Mouse (Mus musculus): Measurements from ENCODE around the gene Nlgn1. TPM values are rescaled to one million over a fixed set of nuclear protein-coding genes. Genes with fewer than 3 reads are reported as not detected.
A peak's percentile ranks its signal among the peaks of the same experiment; 100 is the strongest.

The Nlgn1 gene
- polyA plus RNA-seq (2012; rRNA removed), result 0.15 and 0.16 TPM in 2 replicates

- TF ChIP-seq POLR2A (IDR thresholded peaks at IDR 0.05; ENCODE audit: borderline replicate concordance, extremely low read depth, low read depth, low read length), result no peak
- TF ChIP-seq CTCF (IDR thresholded peaks at IDR 0.05; ENCODE audit: insufficient read depth, low read length), result no peak
- H3K4me1 ChIP-seq (ENCODE audit: control insufficient read depth, insufficient read depth, low read length), result no peaks in the 10 kb centered on the region
- 4% methylated on average over 14 of the region's 14 CpGs for WGBS
- H3K4me3 ChIP-seq (replicated peaks; ENCODE audit: extremely low read depth, low read depth, low read length), result peak within 1 kb of the TSS; percentile 5
- no peak for DNase-seq
Observed at GRCm38 (mm10) chr3:26332400-26333238, at the start of gene Nlgn1. TSS of gene Nlgn1 (minus strand) at chr3:26332460.

GRCm38 (mm10) chr3:26378272-26378671, 46.0 kb upstream of the Nlgn1 start:
- Histone ChIP-seq H3K4me3 (replicated peaks; ENCODE audit: extremely low read depth, low read depth, low read length) (no peak overlapping the region), H3K4me1 (ENCODE audit: control insufficient read depth, insufficient read depth, low read length) (no peaks in the 10 kb centered on the region)
- no peak for DNase-seq
- TF ChIP-seq POLR2A (IDR thresholded peaks at IDR 0.05; ENCODE audit: borderline replicate concordance, extremely low read depth, low read depth, low read length) (no peak), CTCF (IDR thresholded peaks at IDR 0.05; ENCODE audit: insufficient read depth, low read length) (no peak)
- 45% methylated on average over 2 of the region's 2 CpGs for WGBS

- TF ChIP-seq CTCF (IDR thresholded peaks at IDR 0.05; ENCODE audit: insufficient read depth, low read length), result no peak
- no peak for TF ChIP-seq POLR2A (IDR thresholded peaks at IDR 0.05; ENCODE audit: borderline replicate concordance, extremely low read depth, low read depth, low read length)
- DNase-seq, result no peak
- 82% methylated on average over 5 of the region's 5 CpGs for WGBS
- H3K4me1 ChIP-seq (ENCODE audit: control insufficient read depth, insufficient read depth, low read length), result no peaks in the 10 kb centered on the region
- no peak overlapping the region for H3K4me3 ChIP-seq (replicated peaks; ENCODE audit: extremely low read depth, low read depth, low read length)
Observed at GRCm38 (mm10) chr3:26355082-26355481, 22.8 kb upstream of the Nlgn1 start.

- TF ChIP-seq POLR2A (IDR thresholded peaks at IDR 0.05; ENCODE audit: borderline replicate concordance, extremely low read depth, low read depth, low read length) (no peak), CTCF (IDR thresholded peaks at IDR 0.05; ENCODE audit: insufficient read depth, low read length) (no peak)
- H3K4me3 ChIP-seq (replicated peaks; ENCODE audit: extremely low read depth, low read depth, low read length), result no peak overlapping the region
- no peak for DNase-seq
- no peaks in the 10 kb centered on the region for H3K4me1 ChIP-seq (ENCODE audit: control insufficient read depth, insufficient read depth, low read length)
- 77% methylated on average over 5 of the region's 5 CpGs for WGBS
Observed at GRCm38 (mm10) chr3:26354483-26355030, 22.3 kb upstream of the Nlgn1 start.

GRCm38 (mm10) chr3:26337495-26337894, 5.2 kb upstream of the Nlgn1 start:
- TF ChIP-seq POLR2A (IDR thresholded peaks at IDR 0.05; ENCODE audit: borderline replicate concordance, extremely low read depth, low read depth, low read length), result no peak
- no peak for TF ChIP-seq CTCF (IDR thresholded peaks at IDR 0.05; ENCODE audit: insufficient read depth, low read length)

GRCm38 (mm10) chr3:26333239-26333811, 1.1 kb upstream of the Nlgn1 start:
- no peak for TF ChIP-seq CTCF (IDR thresholded peaks at IDR 0.05; ENCODE audit: insufficient read depth, low read length)
- TF ChIP-seq POLR2A (IDR thresholded peaks at IDR 0.05; ENCODE audit: borderline replicate concordance, extremely low read depth, low read depth, low read length), result no peak
- no peaks in the 10 kb centered on the region for H3K4me1 ChIP-seq (ENCODE audit: control insufficient read depth, insufficient read depth, low read length)
- 3% methylated on average over 41 of the region's 41 CpGs for WGBS
- H3K4me3 ChIP-seq (replicated peaks; ENCODE audit: extremely low read depth, low read depth, low read length), result no peak overlapping the region
- DNase-seq, result no peak

More at GRCm38 (mm10) chr3:26337495-26337894, 5.2 kb upstream of the Nlgn1 start:
- WGBS, result 52% methylated on average over 2 of the region's 2 CpGs
- no peak for DNase-seq
- Histone ChIP-seq H3K4me1 (ENCODE audit: control insufficient read depth, insufficient read depth, low read length) (no peaks in the 10 kb centered on the region), H3K4me3 (replicated peaks; ENCODE audit: extremely low read depth, low read depth, low read length) (no peak overlapping the region)

GRCm38 (mm10) chr3:26331177-26332061, 841 bp downstream of the Nlgn1 start:
- Histone ChIP-seq H3K4me1 (ENCODE audit: control insufficient read depth, insufficient read depth, low read length) (no peaks in the 10 kb centered on the region), H3K4me3 (replicated peaks; ENCODE audit: extremely low read depth, low read depth, low read length) (peak overlapping the region; percentile 5)
- 2% methylated on average over 58 of the region's 60 CpGs for WGBS
- TF ChIP-seq CTCF (IDR thresholded peaks at IDR 0.05; ENCODE audit: insufficient read depth, low read length) (no peak), POLR2A (IDR thresholded peaks at IDR 0.05; ENCODE audit: borderline replicate concordance, extremely low read depth, low read depth, low read length) (no peak)
- no peak for DNase-seq

- 17% methylated on average over 9 of the region's 9 CpGs for WGBS
- Histone ChIP-seq H3K4me3 (replicated peaks; ENCODE audit: extremely low read depth, low read depth, low read length) (no peak overlapping the region), H3K4me1 (ENCODE audit: control insufficient read depth, insufficient read depth, low read length) (no peaks in the 10 kb centered on the region)
- no peak for DNase-seq
- TF ChIP-seq CTCF (IDR thresholded peaks at IDR 0.05; ENCODE audit: insufficient read depth, low read length) (no peak), POLR2A (IDR thresholded peaks at IDR 0.05; ENCODE audit: borderline replicate concordance, extremely low read depth, low read depth, low read length) (no peak)
Observed at GRCm38 (mm10) chr3:26330863-26331176, 1.4 kb downstream of the Nlgn1 start.

- no peak for DNase-seq
- TF ChIP-seq POLR2A (IDR thresholded peaks at IDR 0.05; ENCODE audit: borderline replicate concordance, extremely low read depth, low read depth, low read length) (no peak), CTCF (IDR thresholded peaks at IDR 0.05; ENCODE audit: insufficient read depth, low read length) (no peak)
- Histone ChIP-seq H3K4me1 (ENCODE audit: control insufficient read depth, insufficient read depth, low read length) (no peaks in the 10 kb centered on the region), H3K4me3 (replicated peaks; ENCODE audit: extremely low read depth, low read depth, low read length) (no peak overlapping the region)
- 61% methylated on average over 4 of the region's 4 CpGs for WGBS
Observed at GRCm38 (mm10) chr3:26330019-26330418, 2.2 kb downstream of the Nlgn1 start.
